9 mouse cellular contexts compared by ENCODE assay signal in the genomic region with DNA sequence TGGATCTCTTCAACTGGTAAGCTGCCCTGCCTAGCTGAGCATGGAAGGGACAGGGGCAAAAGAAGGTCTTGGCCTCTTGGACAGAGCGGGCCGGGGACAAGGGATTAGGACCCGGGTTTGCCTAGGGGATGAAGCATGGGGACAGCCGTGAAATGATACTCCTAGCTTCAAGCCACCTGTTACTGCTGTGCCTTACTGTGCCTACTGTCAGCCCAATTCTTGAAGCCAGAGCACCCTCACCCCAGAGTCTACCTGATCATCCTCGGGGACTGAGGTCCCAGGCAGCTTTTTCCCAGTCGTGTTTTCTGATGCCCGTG. TPM values are rescaled to one million over a fixed set of nuclear protein-coding genes. Genes with fewer than 3 reads are reported as not detected.
DNase-seq lines count a peak whose midpoint lies in the region; ATAC-seq and TF ChIP-seq lines count a peak whose summit lies in the region.
"Had no signal": no experiment of that assay in that cellular context is flagged by ENCODE, and none has a peak within 500 bp of the region (broad histone marks: within the 10 kb centered on the region; RNA-seq: fewer than 3 reads in every experiment).

No protein-coding gene starts in this region.

- peaks cover 21% of the 10 kb centered on the region for H3K27me3 ChIP-seq in heart, embryonic 15.5 days
- H3K27me3 ChIP-seq in heart, adult 2 months (ENCODE audit: control insufficient read depth, insufficient read depth, low read length) = 0 out of 2 replicates have a peak, but pooled peaks cover 5% of the 10 kb centered on the region
- H3K27me3 ChIP-seq in embryonic facial prominence, embryonic 12.5 days = peaks cover 22% of the 10 kb centered on the region
- no peaks in the 10 kb centered on the region for H3K27me3 ChIP-seq in hindbrain, postnatal 0 days (ENCODE audit: insufficient read depth, low read length)

- peaks cover 5% of the 10 kb centered on the region; the same call in 1 of the 2 replicates for H3K4me1 ChIP-seq in heart, embryonic 15.5 days (replicated peaks)
- H3K4me1 ChIP-seq in heart, adult 2 months (ENCODE audit: control insufficient read depth, insufficient read depth, low read length) = no peaks in the 10 kb centered on the region
- no peaks in the 10 kb centered on the region for H3K4me1 ChIP-seq in embryonic facial prominence, embryonic 12.5 days
- H3K4me1 ChIP-seq in hindbrain, postnatal 0 days (ENCODE audit: insufficient read depth, low read length) = no peaks in the 10 kb centered on the region

- no peak overlapping the region for H3K27ac ChIP-seq in heart, embryonic 15.5 days
- H3K27ac ChIP-seq in heart, adult 2 months = no peak overlapping the region
- no peak overlapping the region for H3K27ac ChIP-seq in embryonic facial prominence, embryonic 12.5 days
- no peak overlapping the region for H3K27ac ChIP-seq in hindbrain, postnatal 0 days

- 53% methylated on average over 7 of the region's 7 CpGs for WGBS in heart, embryonic 15.5 days
- 56% methylated on average over 7 of the region's 7 CpGs for WGBS in heart, adult 2 months
- 35% methylated on average over 7 of the region's 7 CpGs for WGBS in embryonic facial prominence, embryonic 12.5 days
- 54% methylated on average over 7 of the region's 7 CpGs for WGBS in hindbrain, postnatal 0 days

- no peaks in the 10 kb centered on the region for H3K9me3 ChIP-seq in heart, embryonic 15.5 days (replicated peaks)
- no peaks in the 10 kb centered on the region for H3K9me3 ChIP-seq in embryonic facial prominence, embryonic 12.5 days
- H3K9me3 ChIP-seq in hindbrain, postnatal 0 days (ENCODE audit: low read length) = no peaks in the 10 kb centered on the region

- TF ChIP-seq CTCF in heart, adult 2 months (IDR thresholded peaks at IDR 0.05) = no peak
- TF ChIP-seq CTCF in hindbrain, postnatal 0 days (IDR thresholded peaks at IDR 0.05; ENCODE audit: low read depth) = no peak

- TF ChIP-seq POLR2A in heart, adult 2 months (IDR thresholded peaks at IDR 0.05; ENCODE audit: insufficient read depth, low read depth, low read length) = no peak

- intact Hi-C loops in heart, adult 2 months (cut with DNase I) = no loop called here

- H3K36me3 ChIP-seq in heart, embryonic 15.5 days = no peaks in the 10 kb centered on the region
- H3K36me3 ChIP-seq in heart, adult 2 months (ENCODE audit: control insufficient read depth, insufficient read depth, low read length) = no peaks in the 10 kb centered on the region
- no peaks in the 10 kb centered on the region for H3K36me3 ChIP-seq in embryonic facial prominence, embryonic 12.5 days
- no peaks in the 10 kb centered on the region for H3K36me3 ChIP-seq in hindbrain, postnatal 0 days (ENCODE audit: insufficient read depth, low read length)

- H3K79me2 ChIP-seq in heart, adult 2 months (replicated peaks; ENCODE audit: control insufficient read depth, insufficient read depth, low read length) = no peaks in the 10 kb centered on the region

- H3K9ac ChIP-seq in heart, embryonic 15.5 days = no peak overlapping the region
- H3K9ac ChIP-seq in heart, adult 2 months (ENCODE audit: low read depth, low read length) = no peak overlapping the region
- H3K9ac ChIP-seq in embryonic facial prominence, embryonic 12.5 days = no peak overlapping the region
- no peak overlapping the region for H3K9ac ChIP-seq in hindbrain, postnatal 0 days (replicated peaks; ENCODE audit: low read length)

- no peak for DNase-seq in heart, adult 2 months
- no peak for DNase-seq in hindbrain, postnatal 0 days (ENCODE audit: low spot score)
- DNase-seq in neural tube, embryonic 10.5 days (ENCODE audit: extremely low spot score, low spot score) = peak; percentile 13
- DNase-seq in cerebellum, adult 8-10 months = no peak
- DNase-seq in thymus, postnatal 10 days (ENCODE audit: low spot score in 2 of 2) = no peak
- no peak for DNase-seq in cerebellum, adult 9-11 months

- ATAC-seq in heart, embryonic 15.5 days (replicated peaks; ENCODE audit: insufficient number of reproducible peaks, insufficient read depth, low FRiP score, low read depth) = no peak
- 0 out of 2 replicates have a peak, but pooled peaks have one; percentile 22 for ATAC-seq in embryonic facial prominence, embryonic 12.5 days (ENCODE audit: insufficient number of reproducible peaks, insufficient read depth, low FRiP score, low TSS enrichment)
- peak; percentile 18; the same call in 1 of the 2 replicates for ATAC-seq in hindbrain, postnatal 0 days

- H3K4me2 ChIP-seq in heart, embryonic 15.5 days = peak overlapping the region; percentile 71
- H3K4me2 ChIP-seq in embryonic facial prominence, embryonic 12.5 days (replicated peaks) = peak overlapping the region; percentile 61
- peak overlapping the region; percentile 60 for H3K4me2 ChIP-seq in hindbrain, postnatal 0 days (ENCODE audit: low read depth, low read length)

- TF ChIP-seq EP300 in heart, adult 2 months (IDR thresholded peaks at IDR 0.05; ENCODE audit: insufficient read depth, low read depth, low read length) = no peak

- H3K4me3 ChIP-seq in heart, embryonic 15.5 days = peak overlapping the region; percentile 41
- no peak overlapping the region for H3K4me3 ChIP-seq in heart, adult 2 months
- H3K4me3 ChIP-seq in embryonic facial prominence, embryonic 12.5 days = peak overlapping the region; percentile 33
- H3K4me3 ChIP-seq in hindbrain, postnatal 0 days (ENCODE audit: low read length) = peak overlapping the region; percentile 36

RNA-seq across cellular contexts. Expression of gene Gabrq, which starts 0.6 kb away (rescaled TPM):
- polyA plus RNA-seq in heart, embryonic 15.5 days (2015; fragmentation: Nextera tagmentation; extraction: Ambion mirVana) = 0.15 and 0.20 TPM in 2 replicates
- not detected for total RNA-seq in heart, adult 2 months (2021)
- 0.08 and 0.32 TPM in 2 replicates for polyA plus RNA-seq in heart, adult 2 months (2012; rRNA removed)
- 0.14 and 0.15 TPM in 2 replicates for polyA plus RNA-seq in embryonic facial prominence, embryonic 12.5 days (2016; fragmentation: Nextera tagmentation; extraction: Ambion mirVana)
- 8.8 and 9.8 TPM in 2 replicates for total RNA-seq in hindbrain, postnatal 0 days (2014; rRNA removed)
- 3.6 and 4.2 TPM in 2 replicates for polyA plus RNA-seq in hindbrain, postnatal 0 days (2015; fragmentation: Nextera tagmentation; extraction: Ambion mirVana)
- total RNA-seq: adrenal gland, postnatal 25 days had no signal
